Mouse (Mus musculus): Measurements from ENCODE around the gene Gtse1. TPM values are rescaled to one million over a fixed set of nuclear protein-coding genes. Genes with fewer than 3 reads are reported as not detected.

Gtse1 gene
- 19.9 and 22.4 TPM in 2 replicates for polyA plus RNA-seq (2015; fragmentation: Nextera tagmentation; extraction: Ambion mirVana)

- ATAC-seq (ENCODE audit: insufficient number of reproducible peaks, low FRiP score, low TSS enrichment, low read depth), result peak; percentile 96
- WGBS, result under 1% methylated on average over 42 of the region's 42 CpGs
Measured at GRCm38 (mm10) chr15:85859490-85860031, at the start of gene Gtse1. Gtse1 (plus strand) TSS chr15:85859745.

GRCm38 (mm10) chr15:85810462-85810805 is 49.1 kb upstream of the Gtse1 start:
- H3K36me3 ChIP-seq, result no peaks in the 10 kb centered on the region
- peak overlapping the region; percentile 72 for H3K4me2 ChIP-seq (replicated peaks)
- no peaks in the 10 kb centered on the region for H3K27me3 ChIP-seq
- peak overlapping the region; percentile 77 for H3K4me3 ChIP-seq (replicated peaks)
- H3K9ac ChIP-seq, result peak overlapping the region; percentile 69; the same call in 1 of the 2 replicates
- no peaks in the 10 kb centered on the region for H3K9me3 ChIP-seq (replicated peaks)
- H3K4me1 ChIP-seq, result peaks cover 9% of the 10 kb centered on the region
- 0 out of 2 replicates have a peak overlapping the region, but pooled peaks have one; percentile 92 for H3K27ac ChIP-seq (replicated peaks)
- WGBS, result 82% methylated on average over 5 of the region's 5 CpGs
- ATAC-seq (ENCODE audit: insufficient number of reproducible peaks, low FRiP score, low TSS enrichment, low read depth), result no peak

More at GRCm38 (mm10) chr15:85859490-85860031, at the start of gene Gtse1:
- no peaks in the 10 kb centered on the region for H3K9me3 ChIP-seq (replicated peaks)
- peak within 1 kb of the TSS; percentile 72 for H3K9ac ChIP-seq
- peaks cover 21% of the 10 kb centered on the region for H3K4me1 ChIP-seq
- peak within 1 kb of the TSS; percentile 80 for H3K27ac ChIP-seq (replicated peaks)
- H3K4me2 ChIP-seq (replicated peaks), result peak within 1 kb of the TSS; percentile 66
- H3K27me3 ChIP-seq, result no peaks in the 10 kb centered on the region
- H3K36me3 ChIP-seq, result peaks cover 29% of the 10 kb centered on the region
- peak within 1 kb of the TSS; percentile 81 for H3K4me3 ChIP-seq (replicated peaks)

- peak overlapping the region; percentile 72 for H3K4me2 ChIP-seq (replicated peaks)
- ATAC-seq (ENCODE audit: insufficient number of reproducible peaks, low FRiP score, low TSS enrichment, low read depth), result peak; percentile 59
- no peaks in the 10 kb centered on the region for H3K9me3 ChIP-seq (replicated peaks)
- 3% methylated on average over 36 of the region's 36 CpGs for WGBS
- no peaks in the 10 kb centered on the region for H3K36me3 ChIP-seq
- peaks cover 9% of the 10 kb centered on the region for H3K4me1 ChIP-seq
- peak overlapping the region; percentile 69 for H3K9ac ChIP-seq
- no peaks in the 10 kb centered on the region for H3K27me3 ChIP-seq
- peak overlapping the region; percentile 92 for H3K27ac ChIP-seq (replicated peaks)
- peak overlapping the region; percentile 77 for H3K4me3 ChIP-seq (replicated peaks)
Measured at GRCm38 (mm10) chr15:85810806-85811521, 48.6 kb upstream of the Gtse1 start.

- Histone ChIP-seq H3K9me3 (replicated peaks) (no peaks in the 10 kb centered on the region), H3K4me3 (replicated peaks) (peak within 1 kb of the TSS; percentile 77), H3K36me3 (no peaks in the 10 kb centered on the region), H3K9ac (peak within 1 kb of the TSS; percentile 69), H3K4me2 (replicated peaks) (peak within 1 kb of the TSS; percentile 72), H3K27me3 (no peaks in the 10 kb centered on the region), H3K27ac (replicated peaks) (peak within 1 kb of the TSS; percentile 92), H3K4me1 (peaks cover 9% of the 10 kb centered on the region)
- ATAC-seq (ENCODE audit: insufficient number of reproducible peaks, low FRiP score, low TSS enrichment, low read depth), result peak; percentile 95
- 2% methylated on average over 36 of the region's 36 CpGs for WGBS
Measured at GRCm38 (mm10) chr15:85811535-85812277, 47.8 kb upstream of the Gtse1 start, which contains the start of gene Cdpf1. Cdpf1 (minus strand) TSS chr15:85811697.

GRCm38 (mm10) chr15:85813428-85813827 is 46.1 kb upstream of the Gtse1 start:
- H3K9ac ChIP-seq, result no peak overlapping the region
- H3K4me1 ChIP-seq, result peaks cover 9% of the 10 kb centered on the region
- no peaks in the 10 kb centered on the region for H3K36me3 ChIP-seq
- WGBS, result 63% methylated on average over 10 of the region's 10 CpGs
- H3K27me3 ChIP-seq, result no peaks in the 10 kb centered on the region
- no peak overlapping the region for H3K27ac ChIP-seq (replicated peaks)
- no peak for ATAC-seq (ENCODE audit: insufficient number of reproducible peaks, low FRiP score, low TSS enrichment, low read depth)
- H3K4me2 ChIP-seq (replicated peaks), result no peak overlapping the region
- 0 out of 2 replicates have a peak, but pooled peaks cover 3% of the 10 kb centered on the region for H3K9me3 ChIP-seq (replicated peaks)
- H3K4me3 ChIP-seq (replicated peaks), result no peak overlapping the region

- Histone ChIP-seq H3K36me3 (no peaks in the 10 kb centered on the region), H3K27me3 (peaks cover 14% of the 10 kb centered on the region; the same call in 1 of the 2 replicates), H3K9ac (peak within 1 kb of the TSS; percentile 47), H3K9me3 (replicated peaks) (0 out of 2 replicates have a peak, but pooled peaks cover 5% of the 10 kb centered on the region), H3K4me1 (peaks cover 13% of the 10 kb centered on the region), H3K4me2 (replicated peaks) (peak within 1 kb of the TSS; percentile 94), H3K4me3 (replicated peaks) (peak within 1 kb of the TSS; percentile 51), H3K27ac (replicated peaks) (no peak within 1 kb of the TSS)
- ATAC-seq (ENCODE audit: insufficient number of reproducible peaks, low FRiP score, low TSS enrichment, low read depth), result peak; percentile 70; the same call in 1 of the 2 replicates
- WGBS, result 1% methylated on average over 65 of the region's 65 CpGs
Measured at GRCm38 (mm10) chr15:85821203-85822010, 38.1 kb upstream of the Gtse1 start, which contains the start of gene Pkdrej. Pkdrej (minus strand) TSS chr15:85821734.

- H3K4me1 ChIP-seq, result peaks cover 13% of the 10 kb centered on the region
- H3K27ac ChIP-seq (replicated peaks), result no peak overlapping the region
- H3K27me3 ChIP-seq, result peaks cover 14% of the 10 kb centered on the region; the same call in 1 of the 2 replicates
- ATAC-seq (ENCODE audit: insufficient number of reproducible peaks, low FRiP score, low TSS enrichment, low read depth), result no peak
- 13% methylated on average over 4 of the region's 4 CpGs for WGBS
- H3K9me3 ChIP-seq (replicated peaks), result 0 out of 2 replicates have a peak, but pooled peaks cover 5% of the 10 kb centered on the region
- H3K4me3 ChIP-seq (replicated peaks), result peak overlapping the region; percentile 51
- H3K36me3 ChIP-seq, result no peaks in the 10 kb centered on the region
- peak overlapping the region; percentile 47; the same call in 1 of the 2 replicates for H3K9ac ChIP-seq
- peak overlapping the region; percentile 94 for H3K4me2 ChIP-seq (replicated peaks)
Measured at GRCm38 (mm10) chr15:85822011-85822359, 37.6 kb upstream of the Gtse1 start.

- no peaks in the 10 kb centered on the region for H3K9me3 ChIP-seq (replicated peaks)
- no peak overlapping the region for H3K4me2 ChIP-seq (replicated peaks)
- ATAC-seq (ENCODE audit: insufficient number of reproducible peaks, low FRiP score, low TSS enrichment, low read depth), result no peak
- H3K4me3 ChIP-seq (replicated peaks), result no peak overlapping the region
- H3K4me1 ChIP-seq, result peaks cover 8% of the 10 kb centered on the region
- H3K36me3 ChIP-seq, result no peaks in the 10 kb centered on the region
- WGBS, result 58% methylated on average over 5 of the region's 5 CpGs
- no peak overlapping the region for H3K27ac ChIP-seq (replicated peaks)
- no peaks in the 10 kb centered on the region for H3K27me3 ChIP-seq
- H3K9ac ChIP-seq, result no peak overlapping the region
Measured at GRCm38 (mm10) chr15:85826676-85827075, 32.9 kb upstream of the Gtse1 start.

- Histone ChIP-seq H3K4me3 (replicated peaks) (no peak overlapping the region), H3K4me1 (peaks cover 13% of the 10 kb centered on the region), H3K27me3 (no peaks in the 10 kb centered on the region), H3K36me3 (no peaks in the 10 kb centered on the region), H3K9me3 (replicated peaks) (no peaks in the 10 kb centered on the region), H3K4me2 (replicated peaks) (no peak overlapping the region), H3K9ac (no peak overlapping the region), H3K27ac (replicated peaks) (no peak overlapping the region)
- 75% methylated on average over 4 of the region's 4 CpGs for WGBS
- no peak for ATAC-seq (ENCODE audit: insufficient number of reproducible peaks, low FRiP score, low TSS enrichment, low read depth)
Measured at GRCm38 (mm10) chr15:85828071-85828470, 31.5 kb upstream of the Gtse1 start.

GRCm38 (mm10) chr15:85829470-85829869 is 30.1 kb upstream of the Gtse1 start:
- Histone ChIP-seq H3K36me3 (no peaks in the 10 kb centered on the region), H3K4me2 (replicated peaks) (no peak overlapping the region), H3K27ac (replicated peaks) (no peak overlapping the region), H3K27me3 (no peaks in the 10 kb centered on the region), H3K4me1 (peaks cover 13% of the 10 kb centered on the region), H3K9me3 (replicated peaks) (no peaks in the 10 kb centered on the region), H3K9ac (no peak overlapping the region), H3K4me3 (replicated peaks) (no peak overlapping the region)
- no peak for ATAC-seq (ENCODE audit: insufficient number of reproducible peaks, low FRiP score, low TSS enrichment, low read depth)
- WGBS, result 76% methylated on average over 5 of the region's 5 CpGs
